Mouse (Mus musculus) brain, embryonic 14.5 days (tissue): ENCODE measurements around the gene Txn2. TPM values are rescaled to one million over a fixed set of nuclear protein-coding genes. Genes with fewer than 3 reads are reported as not detected.
"Not testable (repeated sequence)": the region's sequence is repeated elsewhere in the genome, so short reads cannot be mapped to it uniquely, and the experiment has no call there.

Experiments
- DNase-seq: peaks from one replicate; pipeline ENCODE4 v3.0.0-alpha.2; 2011; ENCODE audit warnings: low read depth
- CTCF ChIP-seq: fragments of 200-500 bp; IDR thresholded peaks from 2 replicates; pipeline ENCODE4 v1.5.1; 2012; ENCODE audit warnings: inconsistent platforms, mild to moderate bottlenecking, moderate library complexity, borderline replicate concordance; ENCODE audit not compliant: insufficient read depth, insufficient read length; ENCODE audit errors: extremely low read depth
- POLR2A ChIP-seq: fragments of 200-500 bp; IDR thresholded peaks from 2 replicates; pipeline ENCODE4 v1.6.1; 2012; ENCODE audit warnings: mild to moderate bottlenecking, inconsistent platforms, borderline replicate concordance; ENCODE audit not compliant: poor library complexity, insufficient read depth, insufficient read length, severe bottlenecking; ENCODE audit errors: extremely low read depth
- polyA plus RNA-seq: library from polyadenylated mRNA; depleted of rRNA; stranded (reverse); fragments of >200 nt; gene quantifications from 2 replicates; pipeline ENCODE4 v1.2.3, GENCODE M21; 2012; rRNA removed

Txn2 gene
- polyA plus RNA-seq, 1 experiment: 163 TPM

DNA sequence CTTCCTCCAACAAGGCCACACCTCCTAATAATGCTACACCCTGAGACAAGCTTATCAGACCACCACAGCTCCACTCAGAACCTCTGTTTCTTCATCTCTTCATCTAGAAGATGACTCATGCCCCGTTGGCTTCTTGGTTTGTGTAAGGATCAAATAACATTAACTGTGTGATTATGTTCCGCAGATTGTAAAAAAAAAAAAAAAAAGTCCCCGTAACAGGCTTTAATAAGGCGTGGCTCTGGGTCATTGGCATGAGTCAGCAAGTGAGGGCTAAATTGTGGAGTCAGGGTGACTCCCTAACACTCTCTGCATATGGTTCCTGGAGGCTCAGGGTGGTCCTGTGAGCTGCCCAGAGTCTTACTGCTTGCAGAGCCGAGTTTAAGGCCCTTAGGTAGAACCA, 47.1 kb downstream of the Txn2 start:
- no peak for DNase-seq
- TF ChIP-seq POLR2A (no peak), CTCF (no peak)

- DNase-seq: no peak
- no peak for TF ChIP-seq POLR2A
- TF ChIP-seq CTCF: no peak
Measured at GRCm38 (mm10) chr15:77880738-77881137, 48.1 kb downstream of the Txn2 start.

DNA sequence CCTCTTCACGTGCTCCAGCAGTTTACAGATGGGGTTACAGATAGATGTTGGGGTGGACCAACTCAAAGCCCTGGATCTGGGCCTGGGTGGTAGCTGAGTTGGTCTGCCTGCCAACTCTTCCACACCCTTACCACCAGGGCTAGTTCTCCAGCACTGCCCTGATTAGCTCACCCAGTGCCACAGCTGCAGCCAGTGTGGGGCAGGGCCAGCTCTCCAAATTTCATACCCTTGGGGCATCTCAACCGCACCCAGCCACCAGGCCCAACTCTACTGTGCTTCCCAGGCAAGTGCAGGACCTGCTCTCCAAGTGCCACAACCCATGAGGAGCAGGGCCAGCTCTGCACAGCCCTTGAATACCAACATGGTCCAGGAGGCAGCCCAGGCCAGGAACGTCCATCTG, 49.0 kb downstream of the Txn2 start:
- TF ChIP-seq CTCF (no peak), POLR2A (no peak)
- no peak for DNase-seq

- no peak for DNase-seq
- TF ChIP-seq CTCF: no peak
- no peak for TF ChIP-seq POLR2A
Measured at GRCm38 (mm10) chr15:77877209-77877608, 51.6 kb downstream of the Txn2 start.

DNA sequence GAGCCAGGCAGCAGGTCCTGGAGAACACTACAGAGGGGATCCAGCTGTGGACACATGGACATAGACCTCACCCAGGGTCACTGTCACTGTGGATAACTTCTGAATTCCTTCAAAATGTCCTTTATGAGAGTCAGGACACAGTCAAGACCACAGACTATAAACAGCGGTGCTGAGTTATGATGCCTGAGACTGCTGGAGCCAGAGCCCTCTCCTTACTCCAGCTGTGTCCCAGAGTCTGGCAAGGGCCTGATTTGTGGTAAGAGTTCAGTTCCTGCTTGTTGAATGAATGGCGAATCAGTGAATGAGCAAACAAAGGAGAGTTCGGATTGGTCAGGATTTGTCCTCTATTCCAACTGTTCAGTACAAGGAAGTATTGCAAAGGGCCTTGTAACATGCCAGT, 52.1 kb downstream of the Txn2 start:
- TF ChIP-seq POLR2A (no peak), CTCF (no peak)
- no peak for DNase-seq

GRCm38 (mm10) chr15:77875953-77876352, 52.9 kb downstream of the Txn2 start:
- TF ChIP-seq POLR2A (no peak), CTCF (no peak)
- DNase-seq: no peak

GRCm38 (mm10) chr15:77874807-77875206, 54.0 kb downstream of the Txn2 start:
- DNase-seq: no peak
- TF ChIP-seq POLR2A: no peak

DNA sequence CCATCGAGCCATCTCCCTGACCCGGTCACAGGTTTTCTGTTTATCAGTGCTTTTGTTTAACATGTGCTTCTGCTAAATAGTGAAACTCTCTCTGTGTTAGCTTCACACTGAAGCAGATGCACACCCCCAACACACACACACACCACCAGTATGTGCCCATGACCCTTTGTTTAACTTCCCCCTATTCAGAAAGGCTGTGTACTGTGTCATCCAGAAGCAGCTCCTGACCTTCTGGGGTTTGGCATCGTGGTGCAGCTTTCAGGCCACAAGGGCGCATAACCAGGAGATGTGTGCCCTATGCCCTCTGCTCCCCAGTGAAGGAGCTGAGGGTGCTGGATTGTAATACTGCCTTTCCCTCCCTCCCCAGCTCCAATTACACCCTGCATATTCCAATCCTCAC, 54.5 kb downstream of the Txn2 start:
- TF ChIP-seq POLR2A (no peak), CTCF (no peak)
- DNase-seq: no peak

DNA sequence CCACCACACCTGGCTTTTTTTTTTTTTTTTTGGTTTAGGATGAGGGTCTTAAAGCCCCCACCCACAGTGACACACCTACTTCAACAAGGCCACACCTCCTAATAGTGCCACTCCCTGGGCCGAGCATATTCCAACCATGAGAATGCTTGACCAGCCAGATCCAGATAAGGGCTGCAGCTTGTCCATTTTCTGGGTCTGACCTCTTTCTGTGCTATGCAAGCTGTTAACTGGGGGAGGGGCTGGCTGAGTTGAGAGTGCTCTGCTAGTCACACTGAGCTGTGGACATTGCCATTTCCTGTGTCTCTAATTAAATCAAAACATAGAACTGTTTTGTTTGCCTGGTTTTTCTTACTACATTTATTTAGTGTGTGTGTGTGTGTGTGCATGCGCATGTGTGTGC, 55.2 kb downstream of the Txn2 start:
- no peak for DNase-seq
- TF ChIP-seq CTCF (no peak), POLR2A (no peak)

- no peak for TF ChIP-seq POLR2A
- no peak for TF ChIP-seq CTCF
- no peak for DNase-seq
Measured at GRCm38 (mm10) chr15:77872996-77873395, 55.8 kb downstream of the Txn2 start.

GRCm38 (mm10) chr15:77868340-77868739, 60.5 kb downstream of the Txn2 start:
- DNase-seq: no peak
- TF ChIP-seq POLR2A (no peak), CTCF (no peak)

GRCm38 (mm10) chr15:77867231-77867968, 61.4 kb downstream of the Txn2 start:
- not testable (repeated sequence) for DNase-seq

DNA sequence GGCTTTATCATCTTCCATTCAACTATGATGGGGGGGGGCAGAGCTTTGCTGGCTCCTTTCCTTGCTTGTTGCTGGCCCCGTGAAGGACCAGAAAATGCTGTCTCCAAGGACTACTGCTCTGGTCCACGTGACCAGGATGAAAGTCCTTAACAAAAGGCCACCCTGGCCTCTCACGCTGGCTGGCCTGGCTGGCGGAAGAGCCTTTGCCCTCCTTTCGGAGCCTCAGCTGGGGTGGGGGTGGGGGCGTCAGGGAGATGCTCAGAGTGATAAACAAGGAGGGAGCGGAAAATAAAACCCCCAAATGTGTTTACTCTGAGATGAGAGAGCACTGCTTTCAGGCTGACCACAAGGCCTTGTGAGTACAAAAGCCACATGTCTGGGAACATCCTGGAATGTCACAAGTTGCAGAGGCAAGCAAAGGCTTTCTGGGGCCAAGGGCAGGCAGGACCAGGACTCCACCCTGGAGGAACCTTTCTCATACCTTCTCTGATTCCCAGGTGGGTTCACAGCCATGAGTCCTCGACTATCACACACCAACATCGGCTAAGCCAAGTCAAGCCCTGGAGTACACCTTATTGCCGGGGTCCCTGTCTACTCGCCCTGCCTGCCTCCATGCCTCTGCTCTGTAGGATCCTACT, 62.1 kb downstream of the Txn2 start:
- no peak for TF ChIP-seq CTCF
- TF ChIP-seq POLR2A: no peak
- DNase-seq: peak; percentile 18

Other genes with a start within 250 kb of the Txn2 start
- gene Apol7e, start 230.1 kb downstream of the Txn2 start, polyA plus RNA-seq: 0.04 TPM in 1 of 2 replicates, not detected in the other
- gene Apol9b, start 200.0 kb downstream of the Txn2 start, polyA plus RNA-seq: 0.06 TPM in 1 of 2 replicates, not detected in the other
- 0.30 and 0.37 TPM in 2 replicates for gene Apol8, start 172.0 kb downstream of the Txn2 start, polyA plus RNA-seq
- 12.1 and 29.9 TPM in 2 replicates for gene Myh9, start 86.8 kb downstream of the Txn2 start, polyA plus RNA-seq
- gene Foxred2, start 27.7 kb upstream of the Txn2 start, polyA plus RNA-seq: 18.0 and 23.7 TPM in 2 replicates
- gene Eif3d, start 41.8 kb upstream of the Txn2 start, polyA plus RNA-seq: 202 and 208 TPM in 2 replicates
- gene Cacng2, start 191.0 kb upstream of the Txn2 start, polyA plus RNA-seq: 8.0 and 17.5 TPM in 2 replicates
- gene Ift27, start 245.1 kb upstream of the Txn2 start, polyA plus RNA-seq: 56.7 and 68.1 TPM in 2 replicates